ENCODE assay signal across 13 mouse cellular contexts in the genomic region with DNA sequence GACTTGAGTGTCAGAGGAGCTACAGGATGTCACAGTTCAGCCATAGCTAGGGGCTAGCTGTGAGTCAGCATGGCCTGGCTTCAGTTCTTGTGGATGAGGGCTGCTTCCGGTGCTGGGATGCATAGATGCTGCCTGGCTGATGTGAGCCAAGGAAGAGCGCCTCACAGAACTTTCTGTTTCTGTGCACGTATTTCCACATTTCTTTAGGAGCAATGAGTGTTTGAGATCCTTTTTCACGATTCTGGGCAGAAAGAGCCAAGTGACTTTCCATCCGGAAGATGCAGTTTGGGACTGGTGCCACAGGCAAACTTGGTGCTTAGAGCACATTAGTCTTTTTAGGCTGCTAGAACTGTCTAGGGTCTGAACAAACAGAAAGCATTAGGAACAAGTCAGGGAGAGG.
DNase-seq lines count a peak whose midpoint lies in the region; ATAC-seq and TF ChIP-seq lines count a peak whose summit lies in the region.
"Had no signal": no experiment of that assay in that cellular context is flagged by ENCODE, and none has a peak within 500 bp of the region (broad histone marks: within the 10 kb centered on the region; RNA-seq: fewer than 3 reads in every experiment).

No protein-coding gene starts in this region.

- WGBS in intestine, postnatal 0 days = 65% methylated on average over 5 of the region's 5 CpGs

- H3K9me3 ChIP-seq in intestine, postnatal 0 days (ENCODE audit: control insufficient read depth) = no peaks in the 10 kb centered on the region
- H3K9me3 ChIP-seq: forebrain, embryonic 15.5 days; limb, embryonic 13.5 days; midbrain, embryonic 15.5 days; stomach, embryonic 15.5 days had no signal

- H3K9ac ChIP-seq in intestine, postnatal 0 days (ENCODE audit: low read depth, low read length) = no peak overlapping the region
- H3K9ac ChIP-seq: forebrain, embryonic 15.5 days; limb, embryonic 13.5 days; midbrain, embryonic 15.5 days; stomach, embryonic 15.5 days had no signal

- no peak for DNase-seq in frontal cortex, postnatal 10 days (ENCODE audit: low spot score in 2 of 2)
- peak; percentile 13 to 26 for DNase-seq in kidney, postnatal 36 days
- DNase-seq in kidney, adult 8-10 months = no peak
- peak; percentile 36 for DNase-seq in adipocyte (ENCODE audit: low spot score)
- no peak for DNase-seq in embryo, embryonic 10.5 days (ENCODE audit: low spot score)
- no peak for DNase-seq in cerebellum, adult 18-20 months
- DNase-seq: B cell, adult 2 months had no signal

- peaks cover 18% of the 10 kb centered on the region for H3K36me3 ChIP-seq in intestine, postnatal 0 days (ENCODE audit: control insufficient read depth, insufficient read depth)
- H3K36me3 ChIP-seq: limb, embryonic 13.5 days; midbrain, embryonic 15.5 days had no signal

- H3K27ac ChIP-seq in intestine, postnatal 0 days (ENCODE audit: low read depth, low read length) = peak overlapping the region; percentile 21; the same call in 1 of the 2 replicates
- H3K27ac ChIP-seq: forebrain, embryonic 15.5 days; limb, embryonic 13.5 days; midbrain, embryonic 15.5 days; stomach, embryonic 15.5 days had no signal

- no peak overlapping the region; the same call in 1 of the 2 replicates for H3K4me2 ChIP-seq in intestine, postnatal 0 days (replicated peaks; ENCODE audit: low read depth)
- H3K4me2 ChIP-seq: forebrain, embryonic 15.5 days; limb, embryonic 13.5 days; midbrain, embryonic 15.5 days; stomach, embryonic 15.5 days had no signal

- no peak overlapping the region for H3K4me3 ChIP-seq in intestine, postnatal 0 days (ENCODE audit: low read depth, low read length)
- H3K4me3 ChIP-seq: forebrain, embryonic 15.5 days; limb, embryonic 13.5 days; midbrain, embryonic 15.5 days; stomach, embryonic 15.5 days had no signal

- ATAC-seq in frontal cortex, adult (ENCODE audit: low TSS enrichment) = peak; percentile 93
- ATAC-seq in intestine, postnatal 0 days = no peak
- ATAC-seq: forebrain, embryonic 15.5 days; midbrain, embryonic 15.5 days had no signal

- H3K4me1 ChIP-seq in intestine, postnatal 0 days (replicated peaks; ENCODE audit: control insufficient read depth, insufficient read depth, low read length) = peaks cover 2% of the 10 kb centered on the region; the same call in 1 of the 2 replicates
- H3K4me1 ChIP-seq: limb, embryonic 13.5 days; midbrain, embryonic 15.5 days; stomach, embryonic 15.5 days had no signal

- TF ChIP-seq CTCF in intestine, postnatal 0 days (IDR thresholded peaks at IDR 0.05; ENCODE audit: low read depth) = no peak

- H3K27me3 ChIP-seq in intestine, postnatal 0 days (replicated peaks; ENCODE audit: control insufficient read depth, insufficient read depth, low read length) = no peaks in the 10 kb centered on the region
- H3K27me3 ChIP-seq: forebrain, embryonic 15.5 days; limb, embryonic 13.5 days; midbrain, embryonic 15.5 days; stomach, embryonic 15.5 days had no signal

Comparison
In these comparisons a context has a peak if more than half of its experiments do, and no peak if none do; other contexts are left out.
1. DNase-seq: peak in kidney, postnatal 36 days (2 of 2) and adipocyte (single experiment); none in frontal cortex, postnatal 10 days (0 of 2), kidney, adult 8-10 months (0 of 2), embryo, embryonic 10.5 days (single experiment) and cerebellum, adult 18-20 months (0 of 2).